ENCODE assay signal across 17 mouse cellular contexts in the genomic region with DNA sequence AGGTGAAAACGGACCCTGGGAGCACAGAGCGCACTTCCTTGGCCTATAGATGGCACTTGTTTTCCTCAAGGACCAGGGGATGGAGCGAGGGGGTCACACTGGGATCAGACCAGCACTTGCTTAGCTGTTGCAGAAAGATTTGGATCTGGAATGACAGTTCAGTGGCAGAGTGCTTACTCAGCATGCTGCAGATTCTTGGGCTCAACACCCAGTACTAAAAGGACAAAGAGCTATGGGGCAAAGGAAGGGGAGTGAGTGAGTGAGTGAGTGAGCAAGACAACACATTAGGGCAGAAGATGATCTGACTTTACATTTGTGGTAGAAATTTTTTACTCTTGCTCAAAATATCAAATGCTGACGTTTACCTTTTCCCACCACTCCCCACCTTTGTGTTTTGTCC.
"Had no signal": no experiment of that assay in that cellular context is flagged by ENCODE, and none has a peak within 500 bp of the region (broad histone marks: within the 10 kb centered on the region; RNA-seq: fewer than 3 reads in every experiment).

No protein-coding gene starts in this region.

- H3K27me3 ChIP-seq: limb, embryonic 13.5 days had no signal

- H3K4me2 ChIP-seq: limb, embryonic 13.5 days; lung, embryonic 14.5 days; midbrain, embryonic 11.5 days had no signal

- DNase-seq: kidney, adult 9 months; kidney, postnatal 14 days; kidney, postnatal 4 days; liver; liver, postnatal 0 days; lung, embryonic 14.5 days; lung, postnatal 10 days; lung, postnatal 36 days; midbrain, embryonic 14.5 days; thymus, adult 2 months; thymus, postnatal 14 days; thymus, postnatal 4 days had no signal

- H3K4me3 ChIP-seq: limb, embryonic 10.5 days; limb, embryonic 13.5 days had no signal

- H3K27ac ChIP-seq: limb, embryonic 10.5 days; liver, embryonic 14.5 days; stomach, postnatal 0 days had no signal

- ATAC-seq: liver, postnatal 0 days had no signal

- H3K9ac ChIP-seq: limb, embryonic 13.5 days; liver, embryonic 14.5 days; liver, postnatal 0 days; lung, embryonic 14.5 days had no signal

- H3K9me3 ChIP-seq: limb, embryonic 10.5 days; limb, embryonic 13.5 days had no signal
